Mouse (Mus musculus): ENCODE measurements around the gene Tomt. TPM values are rescaled to one million over a fixed set of nuclear protein-coding genes. Genes with fewer than 3 reads are reported as not detected.

The Tomt gene
- polyA plus RNA-seq, 1 experiment from 2014 or later, result 0.20 TPM

DNA sequence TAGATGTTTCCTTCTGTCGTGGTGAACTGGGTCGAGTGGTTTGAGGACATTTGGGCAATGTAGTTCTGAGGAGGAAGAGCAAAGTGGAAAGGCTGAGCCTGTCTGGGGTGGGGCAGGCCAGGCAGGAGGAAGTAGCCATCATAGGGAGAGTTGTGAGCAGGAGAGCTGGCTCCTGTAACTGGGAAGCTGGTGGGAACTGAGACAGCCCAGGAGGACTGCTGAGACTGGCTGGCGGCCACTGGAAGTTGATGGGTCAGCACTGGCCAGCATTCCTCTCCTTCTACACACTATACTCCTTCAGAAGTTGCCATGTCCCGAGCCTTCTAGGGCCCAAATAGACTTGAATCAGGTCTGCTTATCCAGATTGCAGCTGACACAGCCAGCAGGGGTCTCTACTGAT is 2.2 kb upstream of the Tomt start:
- no peak for ATAC-seq
- Histone ChIP-seq H3K9ac (ENCODE audit: low read depth, low read length) (no peak overlapping the region), H3K27me3 (replicated peaks; ENCODE audit: control insufficient read depth, insufficient read depth, low read length) (no peaks in the 10 kb centered on the region), H3K4me1 (replicated peaks; ENCODE audit: control insufficient read depth, insufficient read depth, low read length) (no peaks in the 10 kb centered on the region; the same call in none of the 2 replicates), H3K27ac (ENCODE audit: low read depth, low read length) (peak overlapping the region; percentile 57; the same call in 1 of the 2 replicates), H3K4me3 (ENCODE audit: low read depth, low read length) (no peak overlapping the region), H3K9me3 (ENCODE audit: control insufficient read depth) (no peaks in the 10 kb centered on the region), H3K4me2 (replicated peaks; ENCODE audit: low read depth) (peak overlapping the region; percentile 43), H3K36me3 (ENCODE audit: control insufficient read depth, insufficient read depth) (peaks cover 36% of the 10 kb centered on the region)
- WGBS, result 36% methylated on average over 4 of the region's 4 CpGs
- 0 out of 2 replicates have a peak, but pooled peaks have one; percentile 12 for TF ChIP-seq CTCF (IDR thresholded peaks at IDR 0.05; ENCODE audit: low read depth)

DNA sequence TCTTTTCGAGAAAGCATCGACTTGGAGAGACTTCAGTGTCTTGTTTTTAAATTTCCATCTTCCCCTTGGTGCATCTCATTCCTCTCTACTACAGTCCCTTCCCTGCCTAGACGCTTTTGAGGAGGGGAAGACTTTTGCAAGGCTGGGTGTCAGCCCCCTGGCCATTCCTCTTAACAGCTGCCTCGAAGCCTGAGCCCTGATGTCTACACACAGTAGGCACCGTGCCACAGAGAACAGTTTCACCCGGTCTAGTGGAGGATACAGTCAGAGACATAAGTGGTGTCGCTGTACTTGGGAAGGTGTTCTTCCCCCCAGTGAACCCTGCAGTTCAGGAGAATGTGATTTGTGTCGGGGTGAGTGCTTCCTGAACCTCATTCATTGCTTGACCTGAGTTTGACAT is 537 bp upstream of the Tomt start:
- peak overlapping the region; percentile 92 for H3K9ac ChIP-seq (ENCODE audit: low read depth, low read length)
- H3K9me3 ChIP-seq (ENCODE audit: control insufficient read depth), result no peaks in the 10 kb centered on the region
- H3K4me3 ChIP-seq (ENCODE audit: low read depth, low read length), result peak overlapping the region; percentile 86
- H3K27me3 ChIP-seq (replicated peaks; ENCODE audit: control insufficient read depth, insufficient read depth, low read length), result no peaks in the 10 kb centered on the region
- peak overlapping the region; percentile 97 for H3K27ac ChIP-seq (ENCODE audit: low read depth, low read length)
- H3K36me3 ChIP-seq (ENCODE audit: control insufficient read depth, insufficient read depth), result peaks cover 19% of the 10 kb centered on the region
- TF ChIP-seq CTCF (IDR thresholded peaks at IDR 0.05; ENCODE audit: low read depth), result no peak
- no peak for ATAC-seq
- 50% methylated on average over 8 of the region's 8 CpGs for WGBS
- H3K4me1 ChIP-seq (replicated peaks; ENCODE audit: control insufficient read depth, insufficient read depth, low read length), result no peaks in the 10 kb centered on the region; the same call in none of the 2 replicates
- peak overlapping the region; percentile 73 for H3K4me2 ChIP-seq (replicated peaks; ENCODE audit: low read depth)

DNA sequence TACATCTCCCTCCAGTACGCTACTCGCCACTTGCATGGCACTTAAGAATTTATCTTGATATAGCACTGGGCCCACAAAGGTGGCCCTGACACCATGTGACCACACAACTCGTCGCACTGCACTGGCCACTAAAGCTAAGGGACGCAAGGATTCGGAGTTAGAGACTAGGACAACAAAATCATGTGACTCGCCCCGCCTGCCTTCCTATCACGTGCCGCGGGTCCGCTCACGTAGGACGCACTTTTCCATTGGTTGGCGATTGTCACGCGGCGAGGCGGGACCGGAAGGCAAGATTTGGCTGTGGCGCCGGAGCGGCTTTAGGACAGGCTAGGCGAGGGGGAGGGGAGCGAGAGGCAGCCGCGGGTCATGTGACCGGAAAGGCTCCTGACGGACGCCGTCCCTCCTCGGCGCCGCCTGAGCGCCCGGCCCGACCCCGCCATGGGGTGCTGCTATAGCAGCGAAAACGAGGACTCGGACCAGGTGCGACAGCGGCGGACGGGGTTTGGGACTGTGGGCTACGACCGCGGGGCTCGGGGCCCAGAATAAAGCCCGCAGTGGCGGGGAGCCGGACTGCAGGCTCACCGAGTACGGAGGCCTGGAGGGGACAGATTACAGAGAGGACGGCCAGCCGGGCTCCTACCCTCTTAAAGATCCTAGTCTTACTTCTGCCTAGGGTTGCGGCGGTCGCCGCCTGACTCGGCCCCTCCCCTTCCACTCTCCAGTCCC is 435 bp downstream of the Tomt start, which contains the start of gene Lamtor1:
Gene Lamtor1, plus strand, starts transcription at position 344 of the 726 bp plus-strand sequence.
- Histone ChIP-seq H3K4me2 (replicated peaks; ENCODE audit: low read depth) (peak within 1 kb of the TSS; percentile 73), H3K27me3 (replicated peaks; ENCODE audit: control insufficient read depth, insufficient read depth, low read length) (no peaks in the 10 kb centered on the region), H3K9ac (ENCODE audit: low read depth, low read length) (peak within 1 kb of the TSS; percentile 92), H3K4me1 (replicated peaks; ENCODE audit: control insufficient read depth, insufficient read depth, low read length) (no peaks in the 10 kb centered on the region; the same call in none of the 2 replicates), H3K9me3 (ENCODE audit: control insufficient read depth) (no peaks in the 10 kb centered on the region), H3K4me3 (ENCODE audit: low read depth, low read length) (peak within 1 kb of the TSS; percentile 86), H3K27ac (ENCODE audit: low read depth, low read length) (peak within 1 kb of the TSS; percentile 97), H3K36me3 (ENCODE audit: control insufficient read depth, insufficient read depth) (peaks cover 10% of the 10 kb centered on the region)
- TF ChIP-seq CTCF (IDR thresholded peaks at IDR 0.05; ENCODE audit: low read depth), result no peak; the same call in 1 of the 2 replicates
- peak; percentile 98 for ATAC-seq
- 0% methylated on average over 57 of the region's 61 CpGs for WGBS

DNA sequence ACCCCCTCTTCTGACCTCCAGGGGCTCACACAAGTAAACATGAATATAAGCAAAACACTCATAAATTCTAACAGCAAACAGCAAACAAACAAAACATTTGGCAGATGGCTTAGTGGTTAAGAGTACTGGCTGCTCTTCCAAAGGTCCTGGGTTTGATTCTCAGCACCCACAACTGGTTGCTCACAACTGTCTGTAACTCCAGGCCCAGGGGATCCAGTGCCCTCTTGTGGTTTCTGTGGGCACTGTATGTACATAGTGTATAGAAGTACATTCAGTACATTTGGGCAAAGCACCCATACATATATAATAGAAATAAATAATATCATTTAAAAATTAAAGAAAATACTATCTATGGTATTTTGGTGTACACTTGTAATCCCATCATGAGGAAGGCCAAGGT is 3.3 kb downstream of the Tomt start:
- no peak overlapping the region for H3K4me3 ChIP-seq (ENCODE audit: low read depth, low read length)
- H3K27me3 ChIP-seq (replicated peaks; ENCODE audit: control insufficient read depth, insufficient read depth, low read length), result no peaks in the 10 kb centered on the region
- no peak overlapping the region for H3K4me2 ChIP-seq (replicated peaks; ENCODE audit: low read depth)
- H3K36me3 ChIP-seq (ENCODE audit: control insufficient read depth, insufficient read depth), result no peaks in the 10 kb centered on the region; the same call in 1 of the 2 replicates
- H3K9ac ChIP-seq (ENCODE audit: low read depth, low read length), result no peak overlapping the region
- ATAC-seq, result no peak
- H3K27ac ChIP-seq (ENCODE audit: low read depth, low read length), result no peak overlapping the region
- no peaks in the 10 kb centered on the region; the same call in none of the 2 replicates for H3K4me1 ChIP-seq (replicated peaks; ENCODE audit: control insufficient read depth, insufficient read depth, low read length)
- no peaks in the 10 kb centered on the region for H3K9me3 ChIP-seq (ENCODE audit: control insufficient read depth)
- TF ChIP-seq CTCF (IDR thresholded peaks at IDR 0.05; ENCODE audit: low read depth), result peak; percentile 47

DNA sequence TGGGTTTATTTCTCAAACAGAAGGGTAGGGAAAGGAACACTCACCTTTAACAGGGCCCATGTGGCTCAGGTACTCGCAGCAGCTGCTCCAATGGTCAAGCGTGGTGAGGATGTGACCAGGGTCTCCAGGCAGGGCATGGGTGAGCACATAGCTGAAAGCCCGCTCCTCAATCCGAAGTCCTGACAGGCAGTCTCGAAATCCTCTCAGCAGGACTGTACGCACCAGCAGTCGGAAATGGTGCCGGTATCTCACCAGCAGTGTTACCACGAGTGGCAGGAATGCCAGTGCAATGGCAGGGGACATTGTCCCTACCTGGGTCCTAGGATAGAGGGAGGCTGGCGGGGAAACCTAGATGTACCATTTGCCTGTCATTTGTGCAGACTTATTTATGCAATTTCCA is 4.2 kb downstream of the Tomt start:
- H3K9me3 ChIP-seq (ENCODE audit: control insufficient read depth), result no peaks in the 10 kb centered on the region
- no peak overlapping the region for H3K4me3 ChIP-seq (ENCODE audit: low read depth, low read length)
- no peak overlapping the region for H3K9ac ChIP-seq (ENCODE audit: low read depth, low read length)
- WGBS, result 91% methylated on average over 10 of the region's 10 CpGs
- H3K4me1 ChIP-seq (replicated peaks; ENCODE audit: control insufficient read depth, insufficient read depth, low read length), result no peaks in the 10 kb centered on the region; the same call in none of the 2 replicates
- H3K4me2 ChIP-seq (replicated peaks; ENCODE audit: low read depth), result no peak overlapping the region
- no peaks in the 10 kb centered on the region for H3K27me3 ChIP-seq (replicated peaks; ENCODE audit: control insufficient read depth, insufficient read depth, low read length)
- TF ChIP-seq CTCF (IDR thresholded peaks at IDR 0.05; ENCODE audit: low read depth), result no peak
- no peak overlapping the region for H3K27ac ChIP-seq (ENCODE audit: low read depth, low read length)
- ATAC-seq, result no peak
- no peaks in the 10 kb centered on the region; the same call in 1 of the 2 replicates for H3K36me3 ChIP-seq (ENCODE audit: control insufficient read depth, insufficient read depth)

DNA sequence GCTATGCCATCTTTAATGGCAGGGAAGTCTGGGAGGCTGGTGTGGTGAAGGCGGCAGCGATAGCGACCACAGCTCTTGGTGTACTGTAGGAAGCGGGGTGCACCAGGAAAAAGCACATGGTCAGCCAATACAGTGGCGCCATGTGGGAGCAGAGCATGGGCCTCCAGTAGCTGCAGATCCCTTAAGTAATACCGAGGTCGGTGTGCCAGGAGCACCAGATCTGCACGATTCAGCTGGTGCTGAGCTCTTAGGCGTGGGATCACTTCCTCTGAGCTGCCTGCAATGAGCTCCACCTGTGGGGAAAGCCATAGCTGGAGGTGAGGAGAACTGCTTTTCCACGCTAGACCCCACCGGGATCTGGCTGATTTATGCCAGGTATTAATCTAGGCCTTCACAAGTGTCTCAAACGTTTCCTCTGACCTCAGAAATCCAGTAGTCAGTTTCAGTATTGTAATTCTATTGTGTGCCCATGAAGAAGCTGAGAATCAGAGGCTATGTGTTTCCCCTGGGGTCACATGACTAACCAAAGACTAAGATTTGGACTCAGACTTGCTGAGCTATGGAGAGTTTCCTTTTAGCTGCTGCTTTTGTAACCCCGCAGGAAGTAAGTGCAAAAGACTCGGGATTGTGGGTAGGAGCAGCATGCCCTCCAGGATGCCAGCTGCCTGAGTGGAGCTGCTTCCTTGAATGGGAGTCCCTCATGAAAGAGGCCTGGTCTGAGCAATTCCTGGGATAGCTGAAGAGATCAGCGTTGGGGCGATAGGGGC is 5.6 kb downstream of the Tomt start:
- H3K9ac ChIP-seq (ENCODE audit: low read depth, low read length), result no peak overlapping the region
- WGBS, result 91% methylated on average over 16 of the region's 16 CpGs

More for the DNA sequence above, 5.6 kb downstream of the Tomt start:
- no peaks in the 10 kb centered on the region; the same call in 1 of the 2 replicates for H3K36me3 ChIP-seq (ENCODE audit: control insufficient read depth, insufficient read depth)
- ATAC-seq, result no peak
- H3K27ac ChIP-seq (ENCODE audit: low read depth, low read length), result no peak overlapping the region
- H3K27me3 ChIP-seq (replicated peaks; ENCODE audit: control insufficient read depth, insufficient read depth, low read length), result no peaks in the 10 kb centered on the region
- H3K4me2 ChIP-seq (replicated peaks; ENCODE audit: low read depth), result no peak overlapping the region
- H3K9me3 ChIP-seq (ENCODE audit: control insufficient read depth), result no peaks in the 10 kb centered on the region
- H3K4me3 ChIP-seq (ENCODE audit: low read depth, low read length), result no peak overlapping the region
- TF ChIP-seq CTCF (IDR thresholded peaks at IDR 0.05; ENCODE audit: low read depth), result no peak
- no peaks in the 10 kb centered on the region; the same call in 1 of the 2 replicates for H3K4me1 ChIP-seq (replicated peaks; ENCODE audit: control insufficient read depth, insufficient read depth, low read length)

Data from intestine, postnatal 0 days (tissue).